Mouse (Mus musculus): ENCODE results near the gene Ankrd27. TPM values are rescaled to one million over a fixed set of nuclear protein-coding genes. Genes with fewer than 3 reads are reported as not detected.
"Not testable (repeated sequence)": the region's sequence is repeated elsewhere in the genome, so short reads cannot be mapped to it uniquely, and the experiment has no call there.

Gene Ankrd27
- polyA plus RNA-seq, 1 experiment from 2014 or later = 19.5 TPM

GRCm38 (mm10) chr7:35564872-35565271 lies 21.2 kb upstream of the Ankrd27 start:
- H3K4me3 ChIP-seq (ENCODE audit: control insufficient read depth in 1 of 2, insufficient read depth in 1 of 2, low read depth in 1 of 2, low read length in 2 of 2); H3K27ac ChIP-seq (replicated peaks in 1 of 2; ENCODE audit: control insufficient read depth in 1 of 2, insufficient read depth in 1 of 2, low read depth in 2 of 2, low read length in 2 of 2); ATAC-seq (ENCODE audit: insufficient number of reproducible peaks, insufficient read depth, low FRiP score, low read depth); H3K36me3 ChIP-seq (ENCODE audit: control insufficient read depth, insufficient read depth, low read length); H3K9ac ChIP-seq (ENCODE audit: low read length); H3K4me1 ChIP-seq (ENCODE audit: control insufficient read depth in 2 of 2, insufficient read depth in 2 of 2, low read length in 2 of 2); H3K4me2 ChIP-seq (ENCODE audit: low read length); H3K9me3 ChIP-seq (ENCODE audit: control insufficient read depth, low read length); H3K27me3 ChIP-seq (ENCODE audit: control insufficient read depth, insufficient read depth, low read length): not testable (repeated sequence)
- WGBS = 72% methylated on average over 10 of the region's 10 CpGs

- H3K4me2 ChIP-seq (ENCODE audit: low read length); ATAC-seq (ENCODE audit: insufficient number of reproducible peaks, insufficient read depth, low FRiP score, low read depth); H3K9me3 ChIP-seq (ENCODE audit: control insufficient read depth, low read length); H3K27ac ChIP-seq (replicated peaks in 1 of 2; ENCODE audit: control insufficient read depth in 1 of 2, insufficient read depth in 1 of 2, low read depth in 2 of 2, low read length in 2 of 2); H3K36me3 ChIP-seq (ENCODE audit: control insufficient read depth, insufficient read depth, low read length); H3K9ac ChIP-seq (ENCODE audit: low read length); H3K4me3 ChIP-seq (ENCODE audit: control insufficient read depth in 1 of 2, insufficient read depth in 1 of 2, low read depth in 1 of 2, low read length in 2 of 2); H3K4me1 ChIP-seq (ENCODE audit: control insufficient read depth in 2 of 2, insufficient read depth in 2 of 2, low read length in 2 of 2); H3K27me3 ChIP-seq (ENCODE audit: control insufficient read depth, insufficient read depth, low read length): not testable (repeated sequence)
- 83% methylated on average over 13 of the region's 13 CpGs for WGBS
Observed at GRCm38 (mm10) chr7:35565965-35566364, 20.1 kb upstream of the Ankrd27 start.

GRCm38 (mm10) chr7:35569724-35570123 lies 16.3 kb upstream of the Ankrd27 start:
- WGBS = 87% methylated on average over 4 of the region's 4 CpGs
- not testable (repeated sequence) for H3K4me3 ChIP-seq (ENCODE audit: control insufficient read depth in 1 of 2, insufficient read depth in 1 of 2, low read depth in 1 of 2, low read length in 2 of 2); ATAC-seq (ENCODE audit: insufficient number of reproducible peaks, insufficient read depth, low FRiP score, low read depth); H3K27ac ChIP-seq (replicated peaks in 1 of 2; ENCODE audit: control insufficient read depth in 1 of 2, insufficient read depth in 1 of 2, low read depth in 2 of 2, low read length in 2 of 2); H3K9me3 ChIP-seq (ENCODE audit: control insufficient read depth, low read length); H3K9ac ChIP-seq (ENCODE audit: low read length); H3K4me1 ChIP-seq (ENCODE audit: control insufficient read depth in 2 of 2, insufficient read depth in 2 of 2, low read length in 2 of 2); H3K36me3 ChIP-seq (ENCODE audit: control insufficient read depth, insufficient read depth, low read length); H3K4me2 ChIP-seq (ENCODE audit: low read length); H3K27me3 ChIP-seq (ENCODE audit: control insufficient read depth, insufficient read depth, low read length)

GRCm38 (mm10) chr7:35570883-35571282 lies 15.2 kb upstream of the Ankrd27 start:
- not testable (repeated sequence) for H3K4me2 ChIP-seq (ENCODE audit: low read length); H3K27ac ChIP-seq (replicated peaks in 1 of 2; ENCODE audit: control insufficient read depth in 1 of 2, insufficient read depth in 1 of 2, low read depth in 2 of 2, low read length in 2 of 2); H3K4me1 ChIP-seq (ENCODE audit: control insufficient read depth in 2 of 2, insufficient read depth in 2 of 2, low read length in 2 of 2); H3K27me3 ChIP-seq (ENCODE audit: control insufficient read depth, insufficient read depth, low read length); H3K9ac ChIP-seq (ENCODE audit: low read length); ATAC-seq (ENCODE audit: insufficient number of reproducible peaks, insufficient read depth, low FRiP score, low read depth); H3K4me3 ChIP-seq (ENCODE audit: control insufficient read depth in 1 of 2, insufficient read depth in 1 of 2, low read depth in 1 of 2, low read length in 2 of 2); H3K36me3 ChIP-seq (ENCODE audit: control insufficient read depth, insufficient read depth, low read length); H3K9me3 ChIP-seq (ENCODE audit: control insufficient read depth, low read length)
- 23% methylated on average over 6 of the region's 6 CpGs for WGBS

- H3K27ac ChIP-seq (replicated peaks in 1 of 2; ENCODE audit: control insufficient read depth in 1 of 2, insufficient read depth in 1 of 2, low read depth in 2 of 2, low read length in 2 of 2) = no peak overlapping the region
- H3K9me3 ChIP-seq (ENCODE audit: control insufficient read depth, low read length) = no peaks in the 10 kb centered on the region
- no peak overlapping the region for H3K9ac ChIP-seq (ENCODE audit: low read length)
- peaks cover 26% of the 10 kb centered on the region for H3K27me3 ChIP-seq (ENCODE audit: control insufficient read depth, insufficient read depth, low read length)
- no peak for ATAC-seq (ENCODE audit: insufficient number of reproducible peaks, insufficient read depth, low FRiP score, low read depth)
- H3K36me3 ChIP-seq (ENCODE audit: control insufficient read depth, insufficient read depth, low read length) = no peaks in the 10 kb centered on the region
- no peak overlapping the region for H3K4me3 ChIP-seq (ENCODE audit: control insufficient read depth in 1 of 2, insufficient read depth in 1 of 2, low read depth in 1 of 2, low read length in 2 of 2)
- peaks cover 2 to 9% of the 10 kb centered on the region in 2 experiments; a peak in 3 of 4 replicates for H3K4me1 ChIP-seq (ENCODE audit: control insufficient read depth in 2 of 2, insufficient read depth in 2 of 2, low read length in 2 of 2)
- 42% methylated on average over 4 of the region's 4 CpGs for WGBS
- H3K4me2 ChIP-seq (ENCODE audit: low read length) = no peak overlapping the region
Observed at GRCm38 (mm10) chr7:35579849-35580248, 6.2 kb upstream of the Ankrd27 start.

- peaks cover 9 to 17% of the 10 kb centered on the region in 2 experiments for H3K4me1 ChIP-seq (ENCODE audit: control insufficient read depth in 2 of 2, insufficient read depth in 2 of 2, low read length in 2 of 2)
- WGBS = 68% methylated on average over 5 of the region's 5 CpGs
- H3K4me2 ChIP-seq (ENCODE audit: low read length) = no peak overlapping the region
- H3K36me3 ChIP-seq (ENCODE audit: control insufficient read depth, insufficient read depth, low read length) = no peaks in the 10 kb centered on the region
- no peaks in the 10 kb centered on the region for H3K9me3 ChIP-seq (ENCODE audit: control insufficient read depth, low read length)
- no peak overlapping the region for H3K4me3 ChIP-seq (ENCODE audit: control insufficient read depth in 1 of 2, insufficient read depth in 1 of 2, low read depth in 1 of 2, low read length in 2 of 2)
- H3K27ac ChIP-seq (replicated peaks in 1 of 2; ENCODE audit: control insufficient read depth in 1 of 2, insufficient read depth in 1 of 2, low read depth in 2 of 2, low read length in 2 of 2) = no peak overlapping the region
- no peak overlapping the region for H3K9ac ChIP-seq (ENCODE audit: low read length)
- no peak for ATAC-seq (ENCODE audit: insufficient number of reproducible peaks, insufficient read depth, low FRiP score, low read depth)
- peaks cover 26% of the 10 kb centered on the region for H3K27me3 ChIP-seq (ENCODE audit: control insufficient read depth, insufficient read depth, low read length)
Observed at GRCm38 (mm10) chr7:35582719-35583118, 3.3 kb upstream of the Ankrd27 start.

- Histone ChIP-seq H3K36me3 (ENCODE audit: control insufficient read depth, insufficient read depth, low read length) (no peaks in the 10 kb centered on the region), H3K4me1 (ENCODE audit: control insufficient read depth in 2 of 2, insufficient read depth in 2 of 2, low read length in 2 of 2) (peaks cover 9 to 17% of the 10 kb centered on the region in 2 experiments), H3K27me3 (ENCODE audit: control insufficient read depth, insufficient read depth, low read length) (peaks cover 26% of the 10 kb centered on the region), H3K4me3 (ENCODE audit: control insufficient read depth in 1 of 2, insufficient read depth in 1 of 2, low read depth in 1 of 2, low read length in 2 of 2) (no peak overlapping the region), H3K9me3 (ENCODE audit: control insufficient read depth, low read length) (no peaks in the 10 kb centered on the region), H3K27ac (replicated peaks in 1 of 2; ENCODE audit: control insufficient read depth in 1 of 2, insufficient read depth in 1 of 2, low read depth in 2 of 2, low read length in 2 of 2) (no peak overlapping the region), H3K4me2 (ENCODE audit: low read length) (peak overlapping the region; percentile 100), H3K9ac (ENCODE audit: low read length) (0 out of 2 replicates have a peak overlapping the region, but pooled peaks have one; percentile 16)
- WGBS = 7% methylated on average over 11 of the region's 11 CpGs
- no peak for ATAC-seq (ENCODE audit: insufficient number of reproducible peaks, insufficient read depth, low FRiP score, low read depth)
Observed at GRCm38 (mm10) chr7:35583476-35584025, 2.5 kb upstream of the Ankrd27 start.

Data from heart, embryonic 14.5 days (tissue).